Mouse (Mus musculus) small intestine, adult 2 months (tissue): ENCODE measurements around the gene Dnajc4. TPM values are rescaled to one million over a fixed set of nuclear protein-coding genes. Genes with fewer than 3 reads are reported as not detected.
"Not testable (repeated sequence)": the region's sequence is repeated elsewhere in the genome, so short reads cannot be mapped to it uniquely, and the experiment has no call there.

Source experiments
- H3K27ac ChIP-seq: fragments of 200-500 bp; 2 replicates; pipeline ENCODE4 v1.5.1; 2012; ENCODE audit warnings: low read depth, low read length, control low read depth, inconsistent platforms; ENCODE audit not compliant: insufficient read depth
- H3K27me3 ChIP-seq: fragments of 200-500 bp; 2 replicates; pipeline ENCODE4 v1.6.1; 2012; ENCODE audit warnings: mild to moderate bottlenecking, moderate library complexity, low read length, inconsistent platforms; ENCODE audit not compliant: control insufficient read depth, insufficient read depth
- H3K36me3 ChIP-seq: fragments of 200-500 bp; 2 replicates; pipeline ENCODE4 v1.6.1; 2012; ENCODE audit warnings: mild to moderate bottlenecking, low read length, control low read depth, inconsistent platforms; ENCODE audit not compliant: control insufficient read depth, insufficient read depth
- H3K4me1 ChIP-seq: fragments of 200-500 bp; 2 replicates; pipeline ENCODE4 v1.6.1; 2012; ENCODE audit warnings: low read length, inconsistent platforms, mixed read lengths; ENCODE audit not compliant: control insufficient read depth, insufficient read depth, insufficient read length
- H3K4me3 ChIP-seq: fragments of 200-500 bp; 2 replicates; pipeline ENCODE4 v1.5.1; 2012; ENCODE audit warnings: low read depth, mild to moderate bottlenecking, control low read depth, inconsistent platforms, low read length, moderate library complexity
- CTCF ChIP-seq: fragments of 200-500 bp; IDR thresholded peaks from 2 replicates; pipeline ENCODE4 v1.5.1; 2012; ENCODE audit warnings: low read depth, mild to moderate bottlenecking, control low read depth, inconsistent platforms, low read length, moderate library complexity, mixed read lengths; ENCODE audit not compliant: insufficient replicate concordance, insufficient read length; ENCODE audit errors: extremely low read depth
- POLR2A ChIP-seq: fragments of 200-500 bp; IDR thresholded peaks from 2 replicates; pipeline ENCODE4 v1.6.1; 2012; ENCODE audit warnings: low read depth, mild to moderate bottlenecking, control low read depth, inconsistent platforms, low read length, moderate library complexity
- WGBS: fragments of 180-500 bp; shearing (Covaris S2); methylation state at CpG from one replicate; pipeline ENCODE4 v1.1.7; 2018; 5-methylcytosine and 5-hydroxymethylcytosine counted together
- polyA plus RNA-seq: library from polyadenylated mRNA; depleted of rRNA; stranded (reverse); fragments of >200 nt; gene quantifications from 2 replicates; pipeline ENCODE4 v1.2.3, GENCODE M21; 2012

Gene Dnajc4
- polyA plus RNA-seq, 1 experiment: 53.4 TPM

DNA sequence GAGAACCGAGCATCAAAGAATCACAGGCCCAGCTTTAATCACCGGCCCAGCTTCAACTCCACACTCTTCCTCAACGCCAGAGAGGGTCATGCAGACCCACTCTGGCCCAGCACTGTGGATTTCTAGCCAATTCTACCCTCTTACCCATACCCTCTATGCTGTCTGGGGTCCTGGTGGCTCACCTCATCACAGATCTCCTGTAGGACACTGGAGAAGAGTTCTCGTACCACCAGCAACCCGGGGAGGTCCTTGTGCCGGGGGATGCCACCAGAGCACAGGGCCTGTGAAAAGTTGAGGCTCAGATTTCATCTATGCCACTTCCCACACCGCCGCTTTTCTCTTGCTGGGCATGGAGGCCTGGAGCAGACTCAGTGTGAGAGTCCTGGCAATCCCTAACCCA lies 2.1 kb upstream of the Dnajc4 start:
- WGBS: 84% methylated on average over 8 of the region's 8 CpGs
- Histone ChIP-seq H3K27me3 (no peaks in the 10 kb centered on the region), H3K4me1 (peaks cover 19% of the 10 kb centered on the region), H3K36me3 (peaks cover 7% of the 10 kb centered on the region), H3K4me3 (no peak overlapping the region; the same call in 1 of the 2 replicates), H3K27ac (no peak overlapping the region)
- TF ChIP-seq POLR2A (no peak), CTCF (no peak)

DNA sequence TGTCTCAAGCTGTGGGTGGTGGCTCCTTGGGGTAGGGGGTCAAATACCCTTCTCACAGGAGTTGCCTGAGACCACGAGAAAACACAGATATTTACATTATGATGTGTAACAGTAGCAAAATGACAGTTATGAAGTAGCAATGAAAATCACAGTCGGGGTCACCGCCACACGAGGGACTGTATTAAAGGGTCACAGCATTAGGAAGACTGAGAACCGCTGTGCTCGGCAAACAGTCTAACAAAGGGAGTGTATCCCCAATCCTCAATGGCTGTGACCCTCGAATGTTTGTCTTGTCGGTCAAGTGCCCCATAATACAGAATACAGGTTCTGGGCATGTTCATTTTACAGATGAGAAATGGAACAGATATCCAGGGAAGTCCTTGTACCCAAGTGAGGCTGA lies 1.6 kb upstream of the Dnajc4 start:
- Histone ChIP-seq H3K36me3 (peaks cover 4% of the 10 kb centered on the region), H3K4me1 (peaks cover 14% of the 10 kb centered on the region), H3K4me3 (no peak overlapping the region), H3K27me3 (no peaks in the 10 kb centered on the region), H3K27ac (no peak overlapping the region)
- WGBS: 88% methylated on average over 8 of the region's 8 CpGs
- TF ChIP-seq CTCF: no peak
- TF ChIP-seq POLR2A: no peak

GRCm38 (mm10) chr19:6993011-6993770 lies 819 bp upstream of the Dnajc4 start:
- no peaks in the 10 kb centered on the region for H3K36me3 ChIP-seq
- no peak for TF ChIP-seq POLR2A
- no peak for TF ChIP-seq CTCF
- peak overlapping the region; percentile 88 for H3K4me3 ChIP-seq
- no peaks in the 10 kb centered on the region for H3K27me3 ChIP-seq
- H3K4me1 ChIP-seq: peaks cover 14% of the 10 kb centered on the region
- peak overlapping the region; percentile 25; the same call in 1 of the 2 replicates for H3K27ac ChIP-seq
- 61% methylated on average over 14 of the region's 14 CpGs for WGBS

GRCm38 (mm10) chr19:6991166-6991565 lies 1.2 kb downstream of the Dnajc4 start:
- not testable (repeated sequence) for H3K27me3 ChIP-seq, H3K36me3 ChIP-seq, H3K4me3 ChIP-seq, H3K27ac ChIP-seq
- WGBS: 97% methylated on average over 6 of the region's 6 CpGs
- H3K4me1 ChIP-seq: peaks cover 16% of the 10 kb centered on the region

GRCm38 (mm10) chr19:6990712-6991111 lies 1.7 kb downstream of the Dnajc4 start:
- H3K27ac ChIP-seq: no peak overlapping the region
- no peak for TF ChIP-seq POLR2A
- no peak for TF ChIP-seq CTCF
- no peak overlapping the region for H3K4me3 ChIP-seq
- 70% methylated on average over 6 of the region's 6 CpGs for WGBS
- H3K4me1 ChIP-seq: peaks cover 16% of the 10 kb centered on the region
- H3K36me3 ChIP-seq: no peaks in the 10 kb centered on the region
- H3K27me3 ChIP-seq: no peaks in the 10 kb centered on the region

DNA sequence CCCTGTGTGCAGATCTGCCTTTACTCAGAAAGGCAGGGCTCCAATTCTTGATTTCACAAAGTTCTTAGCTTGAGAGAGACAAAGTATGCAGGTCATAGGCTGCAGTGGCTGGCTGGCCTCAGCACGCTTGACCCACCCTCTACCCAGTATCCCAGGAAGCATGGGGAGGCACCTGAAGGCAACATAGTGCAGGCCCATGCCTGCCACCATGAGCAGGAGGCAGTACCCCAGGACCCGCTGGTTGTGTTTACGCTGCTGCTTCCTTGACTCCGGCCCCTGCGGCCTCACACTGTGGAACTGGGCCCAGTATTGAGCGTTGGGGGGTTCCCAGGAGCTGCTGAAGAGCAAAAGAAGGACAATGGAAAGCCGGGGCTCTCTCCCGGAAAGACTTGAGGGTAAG lies 3.1 kb downstream of the Dnajc4 start:
- Histone ChIP-seq H3K4me1 (peaks cover 9% of the 10 kb centered on the region), H3K36me3 (no peaks in the 10 kb centered on the region), H3K27ac (no peak overlapping the region), H3K27me3 (no peaks in the 10 kb centered on the region), H3K4me3 (no peak overlapping the region)
- WGBS: 94% methylated on average over 8 of the region's 8 CpGs
- TF ChIP-seq POLR2A (no peak), CTCF (no peak)

GRCm38 (mm10) chr19:6987904-6988285 lies 4.5 kb downstream of the Dnajc4 start:
- no peak for TF ChIP-seq POLR2A
- no peak for TF ChIP-seq CTCF
- WGBS: 2% methylated on average over 8 of the region's 8 CpGs
- H3K27ac ChIP-seq: peak overlapping the region; percentile 47

More at GRCm38 (mm10) chr19:6987904-6988285, 4.5 kb downstream of the Dnajc4 start:
- H3K4me3 ChIP-seq: peak overlapping the region; percentile 76
- H3K36me3 ChIP-seq: no peaks in the 10 kb centered on the region
- peaks cover 9% of the 10 kb centered on the region for H3K4me1 ChIP-seq
- H3K27me3 ChIP-seq: no peaks in the 10 kb centered on the region
